Mouse (Mus musculus) megakaryocyte progenitor cell, adult 5-6 weeks (primary cell): ENCODE measurements around the gene Klf16. TPM values are rescaled to one million over a fixed set of nuclear protein-coding genes. Genes with fewer than 3 reads are reported as not detected.

Source experiments
- ATAC-seq: replicated peaks from 2 replicates; pipeline ENCODE4 v1.8.0; 2016; ENCODE audit warnings: mild to moderate bottlenecking, moderate TSS enrichment, inconsistent platforms; ENCODE audit not compliant: poor library complexity
- total RNA-seq, 2 experiments: library from RNA; stranded (forward) in 1 of 2; stranded (reverse) in 1 of 2; fragments of 157-497, 149-512 nt in 1 of 2; fragments of 200-1000 nt in 1 of 2; gene quantifications; 2 replicates each; pipeline versions ENCODE4 v1.2.3 to v1.2.4; 2015 to 2017

Klf16 gene
- total RNA-seq, 2 experiments from 2014 or later, result 5.3 to 6.0 TPM

DNA sequence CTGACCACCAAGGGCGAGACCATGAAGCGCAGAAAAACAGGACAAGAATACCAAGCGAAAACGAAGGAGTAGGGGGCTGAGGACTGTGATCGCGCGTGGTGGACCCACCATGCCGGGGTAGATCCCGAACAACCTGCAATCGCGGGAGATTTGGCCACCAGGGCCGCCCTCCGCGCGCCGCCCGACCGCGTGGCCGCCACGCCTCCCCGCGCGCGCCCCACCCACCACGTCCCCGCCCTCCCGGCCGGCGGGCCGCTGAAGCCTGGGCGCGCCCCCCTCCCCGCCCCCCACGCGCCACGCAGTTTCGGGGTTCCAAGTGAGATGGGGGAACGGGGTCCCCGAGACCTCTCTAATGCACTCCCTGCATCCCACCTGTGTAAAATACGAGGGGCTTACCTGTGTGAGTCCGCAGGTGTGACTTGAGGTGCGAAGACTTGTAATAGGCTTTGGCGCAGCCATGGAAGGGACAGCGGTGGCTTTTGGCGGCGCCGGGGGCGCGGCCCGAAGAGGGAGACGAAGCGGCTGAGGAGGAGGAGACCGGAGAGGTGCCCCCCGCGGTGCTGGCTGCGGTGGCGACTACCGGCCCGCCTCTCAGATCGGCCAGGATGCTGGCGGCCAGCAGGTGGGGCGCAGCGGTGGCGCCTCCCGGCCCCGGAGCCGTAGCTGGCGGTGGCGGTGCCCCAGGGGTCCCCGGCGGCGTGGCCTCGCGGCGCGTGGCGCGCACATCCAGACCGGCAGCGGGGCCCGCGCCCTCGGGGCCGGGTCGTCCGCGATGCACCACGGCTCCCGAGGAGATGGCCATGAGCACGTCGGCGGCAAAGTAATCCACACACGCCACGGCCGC is 548 bp downstream of the Klf16 start:
- ATAC-seq, result 0 out of 2 replicates have a peak, but pooled peaks have one; percentile 4

DNA sequence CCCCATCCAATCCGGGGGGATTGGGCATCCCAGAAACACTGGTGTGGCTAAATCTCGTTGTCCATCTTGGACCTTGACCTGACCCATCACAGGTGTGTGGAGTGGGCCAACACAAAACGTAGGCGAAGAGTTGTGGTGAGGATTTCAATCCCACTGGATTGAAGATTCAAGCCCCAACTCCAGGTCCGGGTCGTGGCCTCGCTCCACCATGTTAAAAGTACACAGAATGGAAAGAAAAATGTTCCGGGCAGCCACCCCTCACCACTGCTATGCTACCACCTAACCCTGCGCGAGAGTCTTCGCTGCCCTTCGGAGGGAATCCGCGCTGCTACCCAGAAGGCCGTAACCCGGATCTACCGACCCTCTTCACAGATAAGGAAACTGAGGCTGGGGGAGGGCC is 1.2 kb downstream of the Klf16 start:
- no peak for ATAC-seq

DNA sequence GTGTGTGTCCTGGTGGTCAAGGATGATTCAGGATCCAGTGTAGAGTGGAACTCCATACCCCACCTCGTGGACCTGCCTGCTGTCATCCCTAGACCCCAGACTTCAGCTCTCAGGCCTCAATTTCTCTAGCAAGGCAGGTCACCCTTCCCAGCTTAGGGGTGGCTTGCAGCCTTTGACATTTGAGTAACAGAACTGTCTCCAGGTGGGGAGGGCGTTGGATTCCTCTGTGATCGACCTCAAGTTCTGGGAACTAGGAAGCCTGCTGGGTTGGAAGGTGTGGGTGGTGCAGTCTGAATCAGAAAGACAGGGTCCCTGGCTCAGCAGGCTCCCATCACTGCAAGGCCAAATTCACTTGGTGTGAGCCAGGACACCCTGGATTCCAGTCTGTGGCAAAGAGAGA is 2.2 kb downstream of the Klf16 start:
- ATAC-seq, result no peak

DNA sequence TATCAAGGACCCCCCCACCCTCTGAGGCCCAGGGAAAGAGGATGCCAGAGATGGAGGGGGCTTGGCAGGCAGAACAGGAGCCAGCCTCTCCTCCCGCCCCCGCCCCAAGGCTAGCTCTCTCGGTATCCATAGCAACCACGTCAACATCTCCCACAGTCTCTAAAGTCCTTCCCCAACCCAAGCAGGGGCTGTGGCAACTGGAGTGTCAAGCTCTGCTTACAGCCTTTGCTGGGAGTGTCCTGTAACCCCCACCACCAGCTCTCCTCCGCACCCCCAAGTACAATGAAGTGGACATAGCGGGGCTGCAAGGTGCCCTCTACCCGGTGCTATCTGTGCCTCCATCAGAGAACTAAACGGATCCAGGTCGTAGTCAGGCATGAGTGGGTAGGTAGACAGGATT is 3.2 kb downstream of the Klf16 start:
- ATAC-seq, result no peak

DNA sequence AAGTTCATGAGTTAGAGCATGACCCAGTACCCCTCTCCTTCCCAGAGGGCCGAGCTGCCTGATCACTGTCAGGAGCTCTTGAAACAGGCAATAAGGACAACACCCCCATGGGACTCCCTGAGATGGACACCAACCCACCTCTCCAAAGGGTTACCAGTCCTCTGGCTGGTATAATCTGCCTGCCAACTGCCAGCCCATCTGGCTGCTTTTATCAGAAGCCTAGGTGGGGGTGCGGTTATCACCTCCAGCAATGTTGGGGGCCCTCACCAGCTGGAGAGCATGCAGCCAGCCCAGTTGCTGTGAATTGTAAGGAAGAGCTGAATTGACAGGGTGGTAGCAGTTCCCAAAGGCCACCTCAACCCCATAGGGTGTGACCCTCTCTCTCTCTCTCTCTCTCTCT is 4.6 kb downstream of the Klf16 start:
- peak; percentile 24 for ATAC-seq

DNA sequence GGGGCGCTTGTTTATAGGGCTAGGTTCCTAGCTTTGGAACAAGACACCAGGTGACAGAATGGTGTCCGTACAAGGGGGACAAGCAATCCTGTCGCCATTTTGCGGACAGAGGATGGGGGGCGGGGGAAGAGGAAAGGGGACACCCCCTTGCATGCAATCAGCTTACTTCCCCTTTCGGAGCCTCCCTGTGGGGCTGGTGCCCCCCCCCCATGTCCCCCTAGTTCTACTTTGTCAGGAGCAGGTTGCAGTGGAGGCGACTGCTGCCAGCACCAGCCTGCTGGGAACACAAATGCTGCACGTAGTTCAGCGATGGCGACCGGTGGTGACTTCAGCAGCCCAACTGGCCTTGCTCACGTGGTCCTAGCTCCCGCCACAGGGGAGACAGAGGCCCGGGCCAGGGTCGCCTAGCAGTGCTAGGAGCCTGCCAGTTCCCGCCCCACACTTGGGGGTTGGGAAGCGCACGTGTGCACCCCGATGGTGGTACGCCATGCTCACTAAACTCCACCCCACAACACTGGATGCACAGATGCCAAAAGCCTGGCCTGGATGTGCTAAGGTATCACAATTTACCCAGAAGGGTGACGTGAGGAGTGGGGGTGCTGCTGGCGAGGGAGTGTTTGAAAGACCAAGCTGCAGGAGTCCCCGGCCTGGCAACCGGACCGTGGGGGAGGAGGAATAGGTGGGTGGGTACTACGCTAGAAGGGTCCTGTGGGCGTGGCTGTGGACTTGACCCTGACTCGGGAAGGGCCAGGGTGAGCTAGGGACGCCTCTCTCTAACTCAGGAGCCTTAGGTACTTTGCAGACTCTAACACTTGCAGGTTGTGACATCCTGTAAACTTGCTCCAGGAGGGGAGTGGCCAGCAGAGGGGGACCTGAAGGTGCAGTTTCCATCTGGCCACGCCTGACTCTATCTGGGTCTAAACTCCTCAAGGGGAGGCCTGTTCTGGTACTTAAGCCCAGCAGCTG is 6.0 kb downstream of the Klf16 start:
- ATAC-seq, result peak; percentile 19

DNA sequence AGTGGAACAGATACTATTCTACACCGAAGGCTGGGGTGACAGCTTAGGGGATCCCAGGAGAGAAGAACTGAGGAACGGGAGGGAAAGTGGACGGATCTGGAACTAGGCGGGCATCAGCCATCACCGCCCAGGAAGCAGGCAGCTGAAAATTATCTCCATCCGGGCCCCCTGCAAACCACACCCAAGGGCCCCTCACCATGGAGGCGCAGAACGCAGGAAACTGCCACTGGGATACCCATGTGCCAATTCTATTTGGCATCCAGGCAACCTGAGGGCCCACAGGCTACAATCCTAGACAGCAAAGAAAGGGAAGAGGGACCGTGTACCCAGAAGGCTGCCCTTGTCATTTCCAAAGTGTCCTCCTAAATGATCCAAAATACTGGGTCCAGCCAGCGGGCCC is 6.7 kb downstream of the Klf16 start:
- ATAC-seq, result no peak

DNA sequence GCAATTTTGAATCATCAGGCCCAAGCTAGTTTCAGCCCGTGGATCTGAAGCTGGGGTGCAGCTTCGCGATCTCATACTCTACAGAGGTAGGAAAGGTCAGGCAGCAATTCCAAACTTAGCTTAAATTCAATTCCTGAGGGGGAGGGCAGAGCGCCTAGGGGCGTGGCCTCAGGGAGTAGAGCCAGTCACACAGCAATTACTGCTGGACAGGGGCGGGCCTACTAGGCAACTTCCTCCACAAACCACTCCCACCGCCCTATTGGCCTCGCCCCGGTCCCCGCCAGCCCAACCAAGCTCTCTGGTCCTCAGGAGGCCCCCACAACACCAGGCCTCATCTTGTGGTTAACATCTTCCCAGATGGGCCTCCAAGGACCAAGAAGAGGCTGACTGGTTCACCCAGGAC is 7.5 kb downstream of the Klf16 start:
- ATAC-seq, result peak; percentile 71

DNA sequence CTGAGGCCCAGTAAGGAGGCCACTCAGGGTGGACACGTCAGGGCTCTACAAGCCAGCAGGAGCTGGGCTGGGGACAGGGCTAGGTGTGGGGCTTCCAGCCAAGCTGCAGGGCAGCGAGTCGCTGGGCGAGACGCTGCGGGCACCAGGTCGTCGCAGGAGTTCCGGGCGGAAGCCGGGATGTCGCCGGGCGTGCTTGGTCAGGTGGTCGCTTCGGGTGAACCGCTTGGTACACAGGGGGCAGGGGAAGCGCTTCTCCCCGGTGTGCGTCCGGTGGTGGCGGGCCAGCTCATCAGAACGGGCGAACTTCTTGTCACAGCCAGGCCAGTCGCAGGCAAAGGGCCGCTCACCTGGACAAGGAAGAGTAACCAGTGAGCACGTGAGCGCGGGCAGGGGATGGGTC is 8.2 kb downstream of the Klf16 start:
- no peak for ATAC-seq

DNA sequence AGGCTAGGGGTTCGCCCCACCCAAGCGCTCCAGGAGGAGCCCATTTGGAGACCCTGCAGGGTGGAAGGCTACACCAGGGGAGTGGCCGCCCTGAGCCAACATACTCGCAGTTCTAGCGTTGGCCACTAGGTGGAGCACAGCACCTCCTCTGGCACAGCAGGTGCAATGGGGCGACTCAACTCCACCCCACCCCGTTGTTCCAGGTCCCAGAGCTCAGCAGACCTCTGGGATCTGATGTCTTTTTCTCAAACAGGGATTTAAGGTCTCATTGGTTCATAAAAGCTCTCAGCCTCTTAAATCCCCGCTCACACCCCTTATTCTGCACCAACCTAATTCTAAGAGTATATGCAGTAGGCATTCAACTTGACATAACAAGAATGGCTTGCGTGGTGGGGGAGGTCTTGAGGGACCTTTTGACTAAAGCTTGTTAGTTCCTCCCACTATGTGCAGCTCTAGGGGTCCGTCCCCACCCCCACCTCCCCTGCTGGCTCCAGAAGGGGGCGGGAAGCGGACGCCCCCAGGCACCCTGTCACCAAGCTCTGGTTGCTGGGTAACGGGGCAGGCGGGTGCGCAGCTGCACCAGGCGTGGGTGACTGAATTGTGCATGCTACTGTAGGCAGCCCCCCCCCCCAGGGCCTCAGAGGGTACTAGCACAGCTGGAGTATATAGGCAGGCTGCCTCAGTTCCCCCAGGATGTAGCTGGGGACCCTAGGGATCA is 10.6 kb downstream of the Klf16 start:
- ATAC-seq, result peak; percentile 63

DNA sequence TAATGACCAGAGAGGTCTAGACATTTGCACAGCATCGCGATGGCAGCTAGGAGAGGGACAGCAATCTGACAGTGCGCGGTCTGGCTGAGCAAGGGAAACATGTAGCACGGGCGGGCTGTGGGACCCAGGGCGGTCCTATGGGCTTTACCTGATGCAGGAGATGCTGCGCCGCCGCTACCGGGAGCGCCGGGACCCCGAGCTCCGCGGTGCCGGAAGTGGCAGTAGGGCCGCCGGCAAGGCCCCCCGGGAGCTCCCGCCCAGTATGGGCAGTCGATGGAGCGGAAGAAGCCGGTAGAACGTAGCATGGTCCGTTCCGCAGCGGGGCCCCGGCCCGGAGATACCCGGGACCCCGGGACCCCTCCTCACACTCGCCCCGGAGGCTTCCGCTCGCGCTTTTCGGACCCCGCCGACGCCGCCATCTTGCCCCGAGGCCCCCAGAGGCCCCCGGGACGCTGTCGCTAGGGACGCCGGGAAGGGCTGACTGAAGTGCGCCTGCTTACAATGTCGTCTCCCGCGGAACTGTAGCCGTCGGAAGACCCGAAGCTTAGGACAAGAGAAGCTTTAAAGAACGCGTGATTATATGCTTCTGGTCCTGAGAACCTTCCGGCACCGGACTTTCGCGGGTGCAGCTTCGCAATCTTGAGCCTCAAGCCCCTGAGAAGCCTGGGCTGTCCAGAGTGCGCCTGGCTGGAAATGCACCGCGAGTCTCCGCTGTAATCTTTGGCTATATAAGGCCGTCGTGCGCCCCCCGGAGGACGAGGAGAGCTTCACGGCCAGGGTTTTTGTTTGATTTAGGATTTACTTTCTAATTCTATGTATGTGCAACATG is 15.8 kb downstream of the Klf16 start, which contains the start of gene Rexo1:
TSS of gene Rexo1 (minus strand) at position 445 of the 829 bp plus-strand sequence.
- peak; percentile 78 for ATAC-seq

DNA sequence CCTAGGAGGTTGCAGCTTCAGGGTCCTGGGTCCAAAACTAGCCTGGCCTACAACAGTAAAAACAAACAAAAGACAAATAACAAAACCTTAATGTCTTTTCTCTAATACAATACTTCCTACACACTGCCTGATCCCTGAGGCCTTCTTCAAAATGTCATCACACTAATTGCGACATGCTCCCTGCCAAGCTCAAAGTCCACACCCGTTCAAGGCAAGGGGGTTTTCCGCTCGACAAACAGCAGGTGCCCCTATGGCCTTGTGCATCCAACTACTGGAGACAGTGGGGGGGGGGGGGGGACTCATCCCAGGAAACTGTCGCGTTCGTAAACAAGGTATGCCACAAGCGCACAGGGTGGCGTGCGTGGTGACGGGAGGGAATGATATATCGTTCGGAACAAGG is 16.5 kb downstream of the Klf16 start:
- no peak; the same call in 1 of the 2 replicates for ATAC-seq

DNA sequence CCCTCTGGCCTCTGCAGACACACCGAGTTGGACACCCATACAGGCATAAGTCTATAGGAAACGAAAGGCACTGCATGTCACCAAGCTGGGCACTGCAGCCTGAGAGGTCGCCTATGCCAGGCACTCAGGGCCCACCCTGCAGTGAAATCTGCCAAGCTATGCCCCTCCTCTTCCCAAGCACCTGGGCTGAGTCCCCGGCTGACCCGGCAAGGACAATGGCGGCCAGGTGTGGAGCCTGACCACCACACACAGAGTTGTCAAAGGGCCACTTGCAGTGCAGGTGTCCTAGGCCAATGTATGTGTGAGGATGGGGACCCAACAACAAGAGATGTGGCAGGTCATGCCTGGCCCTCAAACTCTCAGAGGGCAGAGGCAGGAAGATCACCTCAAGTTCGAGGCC is 17.7 kb downstream of the Klf16 start:
- ATAC-seq, result no peak

DNA sequence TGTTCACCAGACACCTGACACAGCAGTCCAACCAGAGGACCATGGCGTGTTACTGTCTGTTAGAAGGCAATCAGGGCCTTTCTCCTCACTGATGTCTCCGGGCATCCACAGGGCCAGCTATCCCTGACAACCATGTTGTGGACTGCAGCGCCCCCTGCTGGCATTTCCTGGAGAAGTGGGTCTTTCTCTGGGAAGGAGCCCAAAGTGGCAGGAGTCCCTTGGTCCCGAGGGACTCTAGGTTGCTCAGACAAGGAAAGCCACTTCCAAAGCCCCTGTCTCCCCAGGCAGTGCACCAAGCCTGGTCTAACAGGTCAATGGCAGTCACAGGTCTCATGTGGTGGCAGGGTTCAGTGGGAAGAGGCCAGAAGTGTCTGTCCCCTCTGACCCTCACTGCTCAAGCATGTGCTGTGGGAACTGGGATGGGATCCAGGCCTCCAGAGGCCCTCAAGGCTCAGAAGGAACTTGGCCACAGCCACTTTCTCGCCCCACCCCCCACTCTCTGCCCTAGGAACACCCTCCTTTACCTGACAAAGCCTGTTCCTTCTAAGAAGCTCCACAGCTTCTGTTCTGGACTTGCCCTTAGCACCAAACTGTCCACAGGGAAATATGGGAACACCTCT is 19.7 kb downstream of the Klf16 start:
- peak; percentile 33 for ATAC-seq

DNA sequence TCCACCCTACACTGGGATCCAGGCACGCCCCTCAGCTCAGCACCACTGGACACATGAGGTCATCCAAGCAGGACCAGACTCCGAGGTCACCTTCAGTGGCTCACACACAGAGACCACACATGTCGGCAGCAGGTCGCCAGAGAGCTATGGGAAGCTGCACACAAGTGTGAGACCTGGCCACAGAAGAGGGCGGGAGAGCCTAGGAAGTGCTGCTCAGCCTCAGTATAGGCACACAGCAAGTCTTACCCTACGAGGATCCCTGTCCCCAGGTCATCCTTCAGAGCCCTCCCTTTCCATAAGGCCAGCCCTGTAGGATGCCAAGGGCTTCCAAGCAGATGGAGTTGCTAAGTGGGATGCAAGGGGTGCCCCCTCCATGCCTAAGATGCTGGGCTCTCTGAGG is 23.1 kb downstream of the Klf16 start:
- ATAC-seq, result no peak

DNA sequence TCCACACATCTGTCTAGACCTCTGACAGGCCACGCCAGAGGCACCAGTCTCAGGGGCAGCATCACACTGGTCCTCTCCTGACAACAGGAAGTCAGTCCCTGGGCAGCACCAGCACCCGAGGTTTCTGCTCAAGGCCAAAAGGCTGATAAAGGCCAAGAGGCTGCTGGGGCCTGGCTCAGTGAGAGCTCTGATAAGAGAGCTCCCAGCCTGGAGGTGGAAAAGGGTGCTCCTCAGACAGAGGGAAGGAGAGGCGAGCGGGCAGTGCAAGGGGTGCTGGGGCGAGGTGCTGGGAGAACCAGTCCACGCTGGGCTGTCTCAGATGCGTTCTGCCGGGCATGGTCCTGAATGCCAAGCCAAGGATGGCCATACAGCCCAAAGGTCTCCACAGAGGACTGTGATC is 23.5 kb downstream of the Klf16 start:
- ATAC-seq, result peak; percentile 84

DNA sequence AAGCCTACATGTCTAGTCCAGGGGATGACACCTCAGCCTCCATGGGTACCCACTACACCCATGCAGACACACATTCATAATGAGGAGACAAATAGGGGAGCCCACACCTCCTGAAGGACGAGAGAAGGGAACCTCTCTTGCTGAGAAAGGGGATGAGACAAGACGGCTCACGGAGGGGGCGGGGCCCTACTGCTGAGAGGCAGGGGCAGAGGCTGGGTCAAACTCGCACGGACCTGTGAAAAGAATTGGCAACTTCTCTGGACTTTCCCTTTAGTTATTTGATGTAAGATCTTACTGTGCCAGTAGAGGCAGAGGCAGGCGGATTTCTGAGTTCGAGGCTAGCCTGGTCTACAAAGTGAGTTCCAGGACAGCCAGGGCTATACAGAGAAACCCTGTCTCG is 24.8 kb downstream of the Klf16 start:
- ATAC-seq, result no peak

DNA sequence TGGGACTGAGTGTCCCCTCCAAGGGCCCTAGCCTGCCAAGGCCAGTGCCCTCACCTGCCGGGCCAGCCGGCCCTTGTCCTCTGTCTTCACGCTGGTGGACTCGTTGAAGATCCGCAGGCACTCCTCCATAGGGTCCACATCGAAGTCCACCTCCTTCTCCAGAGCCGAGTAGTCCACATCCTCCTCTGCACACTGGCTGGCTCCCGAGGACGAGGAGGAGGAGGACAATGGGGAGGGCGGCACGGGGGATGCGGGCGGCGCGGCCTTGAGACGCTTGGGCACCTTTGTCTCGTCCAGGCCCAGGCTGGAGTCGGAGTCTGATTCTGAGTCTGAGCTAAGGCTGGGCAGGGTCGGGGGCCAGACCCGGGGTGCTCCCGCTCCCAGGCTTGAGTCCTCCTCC is 27.8 kb downstream of the Klf16 start:
- ATAC-seq, result no peak

DNA sequence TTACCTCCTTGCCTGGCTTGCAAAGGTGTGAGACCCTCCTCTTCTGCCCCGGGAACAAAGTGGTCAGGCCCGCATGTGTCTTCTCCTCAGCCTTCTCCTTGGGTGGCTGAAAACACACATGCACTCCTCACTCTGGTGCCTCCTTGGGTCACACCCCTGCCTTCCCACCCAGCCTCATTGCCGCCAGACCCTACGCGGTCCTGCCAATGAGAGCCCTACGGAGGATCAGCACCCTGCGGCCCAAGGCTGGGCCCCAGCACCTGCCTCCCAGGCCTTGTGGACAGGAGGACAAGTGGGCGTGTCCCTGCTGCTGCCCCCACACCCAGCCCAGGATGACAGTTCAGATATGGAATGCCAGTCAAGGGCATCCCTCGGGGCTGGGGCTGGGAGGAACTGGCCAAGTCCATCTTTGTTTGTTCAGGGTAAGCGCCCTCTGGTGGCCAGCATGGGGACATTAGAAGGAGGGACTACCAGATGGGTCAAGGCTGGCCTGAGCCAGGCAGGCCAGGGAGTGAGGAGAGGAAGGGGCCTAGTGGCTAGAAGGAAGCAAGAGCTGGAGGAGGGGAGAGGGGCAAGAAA is 28.6 kb downstream of the Klf16 start:
- peak; percentile 49 for ATAC-seq
